Mouse (Mus musculus) kidney, adult 2 months (tissue): ENCODE measurements around the gene Zkscan17.

Source experiments
- CTCF ChIP-seq: fragments of 200-500 bp; conservative IDR thresholded peaks from 2 replicates; pipeline ENCODE4 v1.5.1; 2011; ENCODE audit warnings: low read depth, mild to moderate bottlenecking, control low read depth, low read length, moderate library complexity, mixed read lengths; ENCODE audit not compliant: insufficient read depth, insufficient read length
- POLR2A ChIP-seq: fragments of 200-500 bp; IDR thresholded peaks from one replicate; pipeline ENCODE4 v1.6.1; 2011; ENCODE audit warnings: low read depth, low read length, control low read depth

- no peak for TF ChIP-seq POLR2A
- no peak for TF ChIP-seq CTCF
These were observed 17.5 kb upstream of the Zkscan17 start for GRCm38 (mm10) chr11:59544005-59544404.
